Mouse (Mus musculus) heart, postnatal 0 days (tissue): ENCODE measurements at regions not wholly inside any gene's neighbourhood (a gene's known extent, or its start where the extent isn't known, plus 50 kb on each side); places are given as distances from the start of the nearest gene placed in this dataset.

Experiments
- CTCF ChIP-seq: IDR thresholded peaks from 2 replicates; pipeline ENCODE4 v1.5.1; 2016; ENCODE audit warnings: antibody characterized with exemption, control low read depth, low read depth
- EP300 ChIP-seq: IDR thresholded peaks from 2 replicates; pipeline ENCODE4 v1.6.1; 2016; ENCODE audit warnings: antibody characterized with exemption, low read depth

DNA sequence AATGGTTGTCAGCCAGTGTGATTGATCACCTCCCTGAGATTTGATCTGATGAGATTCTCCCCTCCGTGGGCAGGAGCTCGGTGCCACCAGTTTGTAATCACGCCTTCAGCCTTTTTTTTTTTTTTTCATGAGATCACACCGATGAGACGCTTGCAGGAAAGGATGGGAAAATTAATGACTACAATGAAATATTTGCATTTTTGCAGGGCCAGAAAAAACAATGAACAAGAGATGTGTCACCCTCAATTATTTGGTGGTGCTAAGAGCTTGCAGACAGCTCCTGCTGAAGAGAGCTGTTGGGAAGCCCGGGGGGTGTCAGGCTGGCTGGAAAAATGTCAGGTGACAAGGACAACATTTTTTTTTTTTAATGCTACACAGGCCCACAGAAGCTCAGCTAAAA is 227.6 kb upstream of the Irx3 start:
- TF ChIP-seq CTCF = no peak
- TF ChIP-seq EP300 = no peak
